ENCODE assay signal across 18 mouse cellular contexts in the genomic region with DNA sequence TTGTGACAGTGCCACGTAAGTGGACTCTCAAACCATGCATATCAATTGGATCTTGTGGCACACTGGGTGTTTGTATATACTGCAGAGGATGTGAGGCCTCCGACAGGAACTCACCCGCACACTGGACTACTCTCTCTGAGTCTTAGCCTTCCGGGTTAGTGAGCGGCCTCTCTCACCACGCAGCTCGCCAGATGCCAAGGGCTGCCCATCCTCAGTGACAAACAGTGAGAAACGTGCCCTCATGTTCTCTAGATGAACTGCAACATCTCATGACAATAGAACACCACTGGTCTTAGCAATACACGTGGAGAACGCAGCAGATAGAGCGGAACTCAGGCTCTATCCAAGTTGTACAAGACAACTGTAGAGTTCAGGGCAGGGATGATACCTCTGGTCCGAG.
"Had no signal": no experiment of that assay in that cellular context is flagged by ENCODE, and none has a peak within 500 bp of the region (broad histone marks: within the 10 kb centered on the region; RNA-seq: fewer than 3 reads in every experiment).

No protein-coding gene starts in this region.

- H3K27me3 ChIP-seq: liver, embryonic 13.5 days; liver, embryonic 15.5 days; lung, embryonic 15.5 days; megakaryocyte, embryonic 14.5 days; midbrain, embryonic 12.5 days; midbrain, embryonic 15.5 days; neural tube, embryonic 12.5 days; stomach, embryonic 15.5 days had no signal

- H3K27ac ChIP-seq: liver, embryonic 13.5 days; liver, embryonic 15.5 days; lung, embryonic 15.5 days; macrophage; midbrain, embryonic 12.5 days; midbrain, embryonic 15.5 days; neural tube, embryonic 12.5 days; stomach, embryonic 15.5 days; stomach, postnatal 0 days had no signal

- H3K4me3 ChIP-seq: liver, embryonic 13.5 days; liver, embryonic 15.5 days; lung, embryonic 15.5 days; megakaryocyte, embryonic 14.5 days; midbrain, embryonic 12.5 days; midbrain, embryonic 15.5 days; neural tube, embryonic 12.5 days; stomach, embryonic 15.5 days had no signal

- ATAC-seq: liver, postnatal 0 days; lung, postnatal 0 days; midbrain, embryonic 15.5 days had no signal

- H3K36me3 ChIP-seq: liver, embryonic 13.5 days; liver, embryonic 15.5 days; lung, embryonic 15.5 days; midbrain, embryonic 12.5 days; midbrain, embryonic 15.5 days; neural tube, embryonic 12.5 days; stomach, embryonic 15.5 days had no signal

- H3K9ac ChIP-seq: liver, embryonic 13.5 days; liver, embryonic 15.5 days; liver, postnatal 0 days; lung, embryonic 15.5 days; midbrain, embryonic 12.5 days; midbrain, embryonic 15.5 days; neural tube, embryonic 12.5 days; stomach, embryonic 15.5 days had no signal

- H3K9me3 ChIP-seq: liver, embryonic 13.5 days; liver, embryonic 15.5 days; lung, embryonic 15.5 days; megakaryocyte, embryonic 14.5 days; midbrain, embryonic 12.5 days; midbrain, embryonic 15.5 days; neural tube, embryonic 12.5 days; stomach, embryonic 15.5 days had no signal

- H3K4me1 ChIP-seq: liver, embryonic 13.5 days; liver, embryonic 15.5 days; lung, embryonic 15.5 days; megakaryocyte, embryonic 14.5 days; midbrain, embryonic 12.5 days; neural tube, embryonic 12.5 days; stomach, embryonic 15.5 days had no signal

- DNase-seq: liver, embryonic 13.5 days; liver, postnatal 0 days; lung, adult 2 months; lung, postnatal 36 days; right cerebral cortex, postnatal 14 days; thymus, adult 2 months; thymus, postnatal 25 days; thymus, postnatal 4 days had no signal

- H3K4me2 ChIP-seq: liver, embryonic 13.5 days; liver, embryonic 15.5 days; lung, embryonic 15.5 days; midbrain, embryonic 12.5 days; midbrain, embryonic 15.5 days; neural tube, embryonic 12.5 days; stomach, embryonic 15.5 days had no signal
